Mouse (Mus musculus): ENCODE data around the gene Dand5.

The Dand5 gene

GRCm38 (mm10) chr8:84822723-84823122, at the start of gene Dand5:
Gene Dand5 (minus strand): TSS chr8:84822823.
- DNase-seq: no peak

GRCm38 (mm10) chr8:84871376-84872308, 49.0 kb upstream of the Dand5 start, which contains the start of gene Syce2:
Gene Syce2 (plus strand): TSS chr8:84872111.
- DNase-seq: peak; percentile 91

GRCm38 (mm10) chr8:84856864-84857441, 34.3 kb upstream of the Dand5 start, which contains the start of gene Farsa:
Gene Farsa (plus strand): TSS chr8:84856989.
- DNase-seq: peak; percentile 91

GRCm38 (mm10) chr8:84856434-84856833, 33.8 kb upstream of the Dand5 start:
- no peak for DNase-seq

GRCm38 (mm10) chr8:84847684-84848435, 25.2 kb upstream of the Dand5 start:
- peak; percentile 36 for DNase-seq

- DNase-seq: peak; percentile 100
Observed at GRCm38 (mm10) chr8:84846722-84847572, 24.3 kb upstream of the Dand5 start, which contains the start of gene Calr. Gene Calr (minus strand): TSS chr8:84846934.

GRCm38 (mm10) chr8:84846094-84846721, 23.6 kb upstream of the Dand5 start:
- DNase-seq: no peak

GRCm38 (mm10) chr8:84845355-84846093, 22.9 kb upstream of the Dand5 start:
- no peak for DNase-seq

- DNase-seq: no peak
Observed at GRCm38 (mm10) chr8:84844397-84845070, 21.9 kb upstream of the Dand5 start.

- no peak for DNase-seq
Observed at GRCm38 (mm10) chr8:84841514-84841913, 18.9 kb upstream of the Dand5 start.

- peak; percentile 92 for DNase-seq
Observed at GRCm38 (mm10) chr8:84840248-84840999, 17.8 kb upstream of the Dand5 start, which contains the start of gene Rad23a. Gene Rad23a (minus strand): TSS chr8:84840665.

GRCm38 (mm10) chr8:84839875-84840247, 17.2 kb upstream of the Dand5 start:
- DNase-seq: no peak

- DNase-seq: no peak
Observed at GRCm38 (mm10) chr8:84839411-84839810, 16.8 kb upstream of the Dand5 start.

- no peak for DNase-seq
Observed at GRCm38 (mm10) chr8:84838513-84838912, 15.9 kb upstream of the Dand5 start.

- DNase-seq: no peak
Observed at GRCm38 (mm10) chr8:84837912-84838470, 15.4 kb upstream of the Dand5 start.

GRCm38 (mm10) chr8:84837149-84837911, 14.7 kb upstream of the Dand5 start:
- DNase-seq: no peak

GRCm38 (mm10) chr8:84834866-84835855, 12.5 kb upstream of the Dand5 start:
- DNase-seq: no peak

Data from thymus, postnatal 14 days (tissue).